ENCODE assay signal across 21 mouse cellular contexts in the genomic region with DNA sequence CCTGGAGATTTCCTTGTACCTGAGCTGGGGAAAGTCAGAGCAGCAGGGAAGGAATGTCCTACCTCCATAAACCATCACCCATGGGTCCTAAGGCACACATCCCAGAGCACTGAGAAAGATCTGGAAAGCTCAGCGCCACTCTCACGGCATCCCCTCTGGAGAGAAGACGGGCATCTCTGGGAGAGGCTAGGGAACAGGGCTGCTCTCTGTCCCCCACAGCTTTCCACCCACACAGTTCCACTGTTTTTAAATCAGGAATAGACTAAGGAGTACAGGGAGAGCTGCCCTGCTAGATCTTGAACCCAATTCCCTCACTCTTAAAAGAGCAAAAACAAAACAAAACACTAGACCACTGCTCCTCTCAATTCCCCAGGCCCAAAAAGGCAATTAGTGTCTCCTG. TPM values are rescaled to one million over a fixed set of nuclear protein-coding genes. Genes with fewer than 3 reads are reported as not detected.
DNase-seq lines count a peak whose midpoint lies in the region; ATAC-seq lines count a peak whose summit lies in the region.
"Had no signal": no experiment of that assay in that cellular context is flagged by ENCODE, and none has a peak within 500 bp of the region (broad histone marks: within the 10 kb centered on the region; RNA-seq: fewer than 3 reads in every experiment).

No protein-coding gene starts in this region.

- no peak overlapping the region for H3K4me3 ChIP-seq in hindbrain, embryonic 10.5 days
- no peak overlapping the region for H3K4me3 ChIP-seq in hindbrain, embryonic 16.5 days (ENCODE audit: low read length)
- no peak overlapping the region for H3K4me3 ChIP-seq in midbrain, embryonic 14.5 days (replicated peaks; ENCODE audit: low read depth, low read length)
- no peak overlapping the region for H3K4me3 ChIP-seq in midbrain, embryonic 15.5 days
- no peak overlapping the region for H3K4me3 ChIP-seq in hindbrain, embryonic 14.5 days (replicated peaks; ENCODE audit: low read length)
- H3K4me3 ChIP-seq: embryonic facial prominence, embryonic 13.5 days; erythroblast, embryonic 14.5 days; myocyte; stomach, embryonic 15.5 days had no signal

- H3K9me3 ChIP-seq in hindbrain, embryonic 10.5 days = peaks cover 4% of the 10 kb centered on the region; the same call in 1 of the 2 replicates
- no peaks in the 10 kb centered on the region for H3K9me3 ChIP-seq in hindbrain, embryonic 16.5 days (ENCODE audit: control insufficient read depth, low read length)
- H3K9me3 ChIP-seq in midbrain, embryonic 14.5 days (ENCODE audit: control insufficient read depth, low read length) = no peaks in the 10 kb centered on the region
- H3K9me3 ChIP-seq in midbrain, embryonic 15.5 days = no peaks in the 10 kb centered on the region
- H3K9me3 ChIP-seq in hindbrain, embryonic 14.5 days (ENCODE audit: control insufficient read depth, low read length) = no peaks in the 10 kb centered on the region
- H3K9me3 ChIP-seq: stomach, embryonic 15.5 days had no signal

- H3K9ac ChIP-seq in hindbrain, embryonic 16.5 days (ENCODE audit: low read depth, low read length) = no peak overlapping the region
- H3K9ac ChIP-seq in midbrain, embryonic 14.5 days (replicated peaks; ENCODE audit: low read length) = no peak overlapping the region
- no peak overlapping the region for H3K9ac ChIP-seq in midbrain, embryonic 15.5 days
- no peak overlapping the region for H3K9ac ChIP-seq in hindbrain, embryonic 14.5 days
- H3K9ac ChIP-seq: embryonic facial prominence, embryonic 13.5 days; stomach, embryonic 15.5 days had no signal

- no peak overlapping the region for H3K4me2 ChIP-seq in hindbrain, embryonic 16.5 days (ENCODE audit: low read length)
- H3K4me2 ChIP-seq in midbrain, embryonic 14.5 days (ENCODE audit: low read length) = no peak overlapping the region
- H3K4me2 ChIP-seq in midbrain, embryonic 15.5 days = no peak overlapping the region
- H3K4me2 ChIP-seq in hindbrain, embryonic 14.5 days (replicated peaks) = no peak overlapping the region
- H3K4me2 ChIP-seq: embryonic facial prominence, embryonic 13.5 days; stomach, embryonic 15.5 days had no signal

- peaks cover 16% of the 10 kb centered on the region for H3K36me3 ChIP-seq in hindbrain, embryonic 10.5 days
- peaks cover 15% of the 10 kb centered on the region for H3K36me3 ChIP-seq in hindbrain, embryonic 16.5 days (ENCODE audit: control insufficient read depth, insufficient read depth, low read length)
- H3K36me3 ChIP-seq in midbrain, embryonic 14.5 days (ENCODE audit: control insufficient read depth, insufficient read depth, low read length) = peaks cover 57% of the 10 kb centered on the region
- peaks cover 13% of the 10 kb centered on the region; the same call in 1 of the 2 replicates for H3K36me3 ChIP-seq in midbrain, embryonic 15.5 days (replicated peaks)
- H3K36me3 ChIP-seq in hindbrain, embryonic 14.5 days (replicated peaks; ENCODE audit: control insufficient read depth, insufficient read depth) = peaks cover 63% of the 10 kb centered on the region
- H3K36me3 ChIP-seq: stomach, embryonic 15.5 days had no signal

- 75% methylated on average over 3 of the region's 3 CpGs for WGBS in hindbrain, embryonic 10.5 days
- WGBS in hindbrain, embryonic 16.5 days = 71% methylated on average over 3 of the region's 3 CpGs
- 81% methylated on average over 3 of the region's 3 CpGs for WGBS in midbrain, embryonic 14.5 days
- 62% methylated on average over 3 of the region's 3 CpGs for WGBS in midbrain, embryonic 15.5 days
- WGBS in hindbrain, embryonic 14.5 days = 76% methylated on average over 3 of the region's 3 CpGs

- H3K27me3 ChIP-seq in hindbrain, embryonic 10.5 days (ENCODE audit: insufficient read depth, poor library complexity, severe bottlenecking) = no peaks in the 10 kb centered on the region
- H3K27me3 ChIP-seq in hindbrain, embryonic 16.5 days (replicated peaks; ENCODE audit: control insufficient read depth, insufficient read depth, low read length) = no peaks in the 10 kb centered on the region
- no peaks in the 10 kb centered on the region for H3K27me3 ChIP-seq in midbrain, embryonic 14.5 days (ENCODE audit: control insufficient read depth, insufficient read depth, low read length)
- H3K27me3 ChIP-seq in midbrain, embryonic 15.5 days (replicated peaks) = no peaks in the 10 kb centered on the region
- no peaks in the 10 kb centered on the region for H3K27me3 ChIP-seq in hindbrain, embryonic 14.5 days (ENCODE audit: control insufficient read depth, insufficient read depth, low read length)
- H3K27me3 ChIP-seq: embryonic facial prominence, embryonic 13.5 days; stomach, embryonic 15.5 days had no signal

- H3K27ac ChIP-seq in hindbrain, embryonic 10.5 days = peak overlapping the region; percentile 31
- no peak overlapping the region for H3K27ac ChIP-seq in hindbrain, embryonic 16.5 days (ENCODE audit: low read depth, low read length)
- peak overlapping the region; percentile 16; the same call in 1 of the 2 replicates for H3K27ac ChIP-seq in midbrain, embryonic 14.5 days (replicated peaks; ENCODE audit: low read depth, low read length)
- H3K27ac ChIP-seq in midbrain, embryonic 15.5 days = no peak overlapping the region
- H3K27ac ChIP-seq in hindbrain, embryonic 14.5 days = 0 out of 2 replicates have a peak overlapping the region, but pooled peaks have one; percentile 32
- H3K27ac ChIP-seq: embryonic facial prominence, embryonic 13.5 days; kidney, postnatal 0 days; macrophage; stomach, embryonic 15.5 days had no signal

- ATAC-seq in hindbrain, embryonic 16.5 days = no peak
- no peak for ATAC-seq in midbrain, embryonic 14.5 days (ENCODE audit: low FRiP score, low TSS enrichment)
- ATAC-seq in midbrain, embryonic 15.5 days (replicated peaks) = no peak
- no peak for ATAC-seq in hindbrain, embryonic 14.5 days (ENCODE audit: low FRiP score)
- ATAC-seq: activated CD4-positive, CD25-positive, alpha-beta regulatory T cell, adult 4 months; forebrain, embryonic 14.5 days had no signal

- no peak for DNase-seq in hindbrain, embryonic 10.5 days (ENCODE audit: low spot score)
- no peak for DNase-seq in midbrain, embryonic 14.5 days
- DNase-seq in hindbrain, embryonic 14.5 days (ENCODE audit: low spot score) = no peak
- DNase-seq in adrenal gland, postnatal 10 days = no peak
- DNase-seq in Muller cell, postnatal 12 days (ENCODE audit: inconsistent ontology term) = no peak
- DNase-seq: adrenal gland, postnatal 14 days; cerebellum, postnatal 10 days; gastrocnemius, postnatal 25 days; kidney, adult 11 months; thymus, postnatal 25 days had no signal

- H3K4me1 ChIP-seq in hindbrain, embryonic 10.5 days (replicated peaks) = peaks cover 23% of the 10 kb centered on the region
- H3K4me1 ChIP-seq in hindbrain, embryonic 16.5 days (ENCODE audit: control insufficient read depth, insufficient read depth, low read depth, low read length) = peaks cover 1% of the 10 kb centered on the region; the same call in 1 of the 2 replicates
- no peaks in the 10 kb centered on the region; the same call in 1 of the 2 replicates for H3K4me1 ChIP-seq in midbrain, embryonic 14.5 days (ENCODE audit: control insufficient read depth, insufficient read depth, low read length)
- H3K4me1 ChIP-seq in midbrain, embryonic 15.5 days = peaks cover under 1% of the 10 kb centered on the region
- H3K4me1 ChIP-seq in hindbrain, embryonic 14.5 days (replicated peaks; ENCODE audit: control insufficient read depth, insufficient read depth, low read length) = 0 out of 2 replicates have a peak, but pooled peaks cover 3% of the 10 kb centered on the region
- H3K4me1 ChIP-seq: stomach, embryonic 15.5 days had no signal

RNA-seq across cellular contexts. Expression of gene Atp9a, which starts 57.5 kb away (rescaled TPM):
- polyA plus RNA-seq in hindbrain, embryonic 10.5 days (2016; fragmentation: Nextera tagmentation; extraction: Ambion mirVana) = 14.6 and 20.1 TPM in 2 replicates
- polyA plus RNA-seq in hindbrain, embryonic 16.5 days (2015; fragmentation: Nextera tagmentation; extraction: Ambion mirVana) = 85.0 and 89.8 TPM in 2 replicates
- polyA plus RNA-seq in midbrain, embryonic 14.5 days (2014; fragmentation: Nextera tagmentation; extraction: Ambion mirVana) = 79.7 and 85.9 TPM in 2 replicates
- 155 and 179 TPM in 2 replicates for polyA plus RNA-seq in midbrain, embryonic 15.5 days (2015; fragmentation: Nextera tagmentation; extraction: Ambion mirVana)
- 77.1 and 82.0 TPM in 2 replicates for polyA plus RNA-seq in hindbrain, embryonic 14.5 days (2014; fragmentation: Nextera tagmentation; extraction: Ambion mirVana)
- 10 to 100 TPM; 72.1 to 76.7 TPM for total RNA-seq in adrenal gland, postnatal 10 days (2021)
- total RNA-seq: MEL had no signal

Comparison
In these comparisons a context has a peak if more than half of its experiments do, and no peak if none do; other contexts are left out.
1. H3K27ac ChIP-seq: peak in hindbrain, embryonic 10.5 days (single experiment), midbrain, embryonic 14.5 days (single experiment) and hindbrain, embryonic 14.5 days (single experiment); none in hindbrain, embryonic 16.5 days (single experiment) and midbrain, embryonic 15.5 days (single experiment).